Mouse (Mus musculus) CH12.LX (cell line): ENCODE results near the gene Hspb9. TPM values are rescaled to one million over a fixed set of nuclear protein-coding genes. Genes with fewer than 3 reads are reported as not detected.

Experiments used
- DNase-seq: peaks from one replicate; pipeline ENCODE4 v3.0.0-alpha.2; 2013; ENCODE audit errors: extremely low read depth
- H3K27ac ChIP-seq: 2 replicates; pipeline ENCODE4 v1.5.1; 2012; ENCODE audit warnings: low read depth, mild to moderate bottlenecking, control low read depth, moderate library complexity; ENCODE audit not compliant: insufficient read depth
- H3K27me3 ChIP-seq: replicated peaks from 2 replicates; pipeline ENCODE3; 2012; ENCODE audit warnings: inconsistent platforms
- H3K36me3 ChIP-seq, 2 experiments: replicated peaks in 1 of 2; 2 replicates each; pipeline versions ENCODE3 to v1.6.1; 2012; ENCODE audit warnings: inconsistent platforms in 1 of 2, low read length in 1 of 2, mild to moderate bottlenecking in 1 of 2, mixed read lengths in 1 of 2, moderate library complexity in 1 of 2; ENCODE audit not compliant: control insufficient read depth in 1 of 2, insufficient read depth in 1 of 2
- H3K4me1 ChIP-seq, 2 experiments: 2 replicates each; pipeline ENCODE4 v1.6.1; 2012; ENCODE audit warnings: inconsistent platforms in 1 of 2, moderate library complexity in 1 of 2; ENCODE audit not compliant: insufficient read depth in 2 of 2, control insufficient read depth in 1 of 2
- H3K4me2 ChIP-seq: 2 replicates; pipeline ENCODE4 v1.6.1; 2012; ENCODE audit warnings: low read depth, mild to moderate bottlenecking, control low read depth; ENCODE audit not compliant: poor library complexity, insufficient read depth, severe bottlenecking
- H3K4me3 ChIP-seq, 3 experiments: fragments of 150-350 bp in 1 of 3; sonication (generic) in 1 of 3; replicated peaks in 1 of 3; 2 replicates each; pipeline versions ENCODE3 to v1.5.1; 2011 to 2012; ENCODE audit warnings: low read depth in 2 of 3, low read length in 2 of 3, mild to moderate bottlenecking in 2 of 3, moderate library complexity in 2 of 3, control low read depth in 1 of 3, improper control_type of control experiment in 1 of 3, inconsistent platforms in 1 of 3, mixed read lengths in 1 of 3; ENCODE audit not compliant: poor library complexity in 1 of 3
- H3K79me2 ChIP-seq: replicated peaks from 2 replicates; pipeline ENCODE4 v1.6.1; 2012; ENCODE audit warnings: mild to moderate bottlenecking, moderate library complexity; ENCODE audit not compliant: control insufficient read depth, poor library complexity, insufficient read depth, severe bottlenecking; ENCODE audit errors: extremely low read depth
- H3K9ac ChIP-seq: 2 replicates; pipeline ENCODE4 v1.6.1; 2012; ENCODE audit warnings: low read depth, mild to moderate bottlenecking, control low read depth, moderate library complexity; ENCODE audit not compliant: insufficient read depth
- H3K9me3 ChIP-seq: replicated peaks from 2 replicates; pipeline ENCODE3; 2012; ENCODE audit warnings: low read length, inconsistent platforms, mixed read lengths
- BHLHE40 ChIP-seq: IDR thresholded peaks from 2 replicates; pipeline ENCODE4 v1.6.1; 2011; ENCODE audit warnings: mild to moderate bottlenecking, low read depth, low read length, improper control_type of control experiment
- CHD2 ChIP-seq: IDR thresholded peaks from 2 replicates; pipeline ENCODE4 v1.6.1; 2011; ENCODE audit warnings: low read length, improper control_type of control experiment
- GABPA ChIP-seq: IDR thresholded peaks from 2 replicates; pipeline ENCODE4 v1.6.1; 2012; ENCODE audit warnings: low read depth, low read length, improper control_type of control experiment, inconsistent platforms; ENCODE audit not compliant: insufficient replicate concordance
- IRF4 ChIP-seq: IDR thresholded peaks from 2 replicates; pipeline ENCODE4 v1.6.1; 2014; ENCODE audit warnings: low read depth, mild to moderate bottlenecking, inconsistent platforms, low read length, improper control_type of control experiment
- MXI1 ChIP-seq: IDR thresholded peaks from 2 replicates; pipeline ENCODE4 v1.6.1; 2011; ENCODE audit warnings: mild to moderate bottlenecking, low read depth, low read length, improper control_type of control experiment
- NRF1 ChIP-seq: IDR thresholded peaks from 2 replicates; pipeline ENCODE4 v1.6.1; 2014; ENCODE audit warnings: low read depth, mild to moderate bottlenecking, inconsistent platforms, low read length, improper control_type of control experiment, moderate library complexity
- PAX5 ChIP-seq: IDR thresholded peaks from 2 replicates; pipeline ENCODE4 v1.6.1; 2012; ENCODE audit warnings: low read length, inconsistent platforms, mixed read lengths
- POLR2AphosphoS2 ChIP-seq: IDR thresholded peaks from 2 replicates; pipeline ENCODE4 v1.6.1; 2011; ENCODE audit warnings: low read depth, low read length, improper control_type of control experiment
- RAD21 ChIP-seq: IDR thresholded peaks from 2 replicates; pipeline ENCODE4 v1.6.1; 2011; ENCODE audit warnings: low read depth, mild to moderate bottlenecking, low read length, improper control_type of control experiment, moderate library complexity
- RCOR1 ChIP-seq: conservative IDR thresholded peaks from 2 replicates; pipeline ENCODE4 v1.6.1; 2012; ENCODE audit warnings: low read depth, mild to moderate bottlenecking, inconsistent platforms, low read length, improper control_type of control experiment
- SIN3A ChIP-seq: IDR thresholded peaks from 2 replicates; pipeline ENCODE4 v1.6.1; 2012; ENCODE audit warnings: low read length, improper control_type of control experiment, inconsistent platforms
- SMC3 ChIP-seq: IDR thresholded peaks from 2 replicates; pipeline ENCODE4 v1.6.1; 2011; ENCODE audit warnings: low read depth, low read length, improper control_type of control experiment
- TBP ChIP-seq: conservative IDR thresholded peaks from 2 replicates; pipeline ENCODE4 v1.6.1; 2011; ENCODE audit warnings: low read depth, low read length, improper control_type of control experiment
- TCF12 ChIP-seq: IDR thresholded peaks from 2 replicates; pipeline ENCODE4 v1.6.1; 2014; ENCODE audit warnings: low read depth, mild to moderate bottlenecking, inconsistent platforms, low read length, improper control_type of control experiment
- USF1 ChIP-seq: IDR thresholded peaks from 2 replicates; pipeline ENCODE4 v1.6.1; 2014; ENCODE audit warnings: low read depth, mild to moderate bottlenecking, inconsistent platforms, low read length, improper control_type of control experiment
- USF2 ChIP-seq: conservative IDR thresholded peaks from 2 replicates; pipeline ENCODE4 v1.6.1; 2011; ENCODE audit warnings: low read depth, low read length, improper control_type of control experiment
- ZC3H11A ChIP-seq: IDR thresholded peaks from 2 replicates; pipeline ENCODE4 v1.6.1; 2012; ENCODE audit warnings: low read depth, mild to moderate bottlenecking, inconsistent platforms, low read length, improper control_type of control experiment
- ZKSCAN1 ChIP-seq: IDR thresholded peaks from 2 replicates; pipeline ENCODE4 v1.6.1; 2012; ENCODE audit warnings: low read depth, inconsistent platforms, low read length, improper control_type of control experiment, borderline replicate concordance
- dilution Hi-C: fragments of 300-500 bp; cut with MboI; formaldehyde crosslinking; loops from 2 replicates; pipeline ENCODE4 v1.14.3; 2020; ENCODE audit warnings: low sequenced_read_pairs; ENCODE audit not compliant: extremely low pct_unique_long_range_greater_than_20kb, extremely low pct_ligation_motif_present
- in situ Hi-C: fragments of 300-500 bp; cut with MboI; formaldehyde crosslinking; loops from 3 replicates; pipeline ENCODE4 v1.14.3; 2019; ENCODE audit warnings: low sequenced_read_pairs, low pct_ligation_motif_present, low pct_unique_long_range_greater_than_20kb, mixed read lengths
- polyA plus RNA-seq: library from polyadenylated mRNA; unstranded; fragments of >175 nt; gene quantifications from 2 replicates; pipeline ENCODE4 v1.2.1, GENCODE M21; 2012; ENCODE audit warnings: low read depth; ENCODE audit not compliant: insufficient read length
- total RNA-seq, 2 experiments: library from RNA; depleted of rRNA; stranded (reverse); fragments of 300-350 nt in 1 of 2; fragments of >200 nt in 1 of 2; gene quantifications; 2 replicates each; pipeline ENCODE4 v1.2.3; 2012 to 2014

Gene Hspb9
- total and polyA plus RNA-seq, 3 experiments: 0.54 TPM; not detected in 2

- H3K4me1 ChIP-seq: peaks cover 8 to 52% of the 10 kb centered on the region in 2 experiments
- DNase-seq: no peak
- in situ Hi-C loops: no loop called here
- no peaks in the 10 kb centered on the region for H3K9me3 ChIP-seq
- no peaks in the 10 kb centered on the region for H3K27me3 ChIP-seq
- H3K9ac ChIP-seq: no peak overlapping the region
- peaks cover 35% of the 10 kb centered on the region for H3K79me2 ChIP-seq
- no peak overlapping the region for H3K4me2 ChIP-seq
- no peak overlapping the region for H3K27ac ChIP-seq
- dilution Hi-C loops: no loop called here
- peaks cover 43 to 92% of the 10 kb centered on the region in 2 experiments for H3K36me3 ChIP-seq
- no peak overlapping the region for H3K4me3 ChIP-seq
- TF ChIP-seq SMC3: no peak
- no peak for TF ChIP-seq USF1
- no peak for TF ChIP-seq CHD2
- TF ChIP-seq RAD21: no peak
- no peak for TF ChIP-seq USF2
- TF ChIP-seq TCF12: no peak
- TF ChIP-seq SIN3A: no peak
- no peak for TF ChIP-seq POLR2AphosphoS2
- TF ChIP-seq NRF1: no peak
Observed at GRCm38 (mm10) chr11:100720345-100720744, 6.7 kb downstream of the Hspb9 start.

- Histone ChIP-seq H3K27ac (no peak overlapping the region), H3K4me2 (no peak overlapping the region), H3K4me3 (no peak overlapping the region), H3K9ac (no peak overlapping the region)
- in situ Hi-C loops: no loop called here
- TF ChIP-seq IRF4: no peak
- no peak for TF ChIP-seq RCOR1
- TF ChIP-seq USF2: no peak
- TF ChIP-seq TBP: no peak
- TF ChIP-seq GABPA: no peak
- TF ChIP-seq ZC3H11A: no peak
- no peak for TF ChIP-seq ZKSCAN1
- no peak for TF ChIP-seq SIN3A
- TF ChIP-seq PAX5: no peak
- no peak for TF ChIP-seq MXI1
- no peak for TF ChIP-seq BHLHE40
- TF ChIP-seq, all 38 proteins: peak for 0
- H3K4me1 ChIP-seq: peaks cover 8 to 60% of the 10 kb centered on the region in 2 experiments
- H3K79me2 ChIP-seq: peaks cover 41% of the 10 kb centered on the region
- no peak for DNase-seq
- no peaks in the 10 kb centered on the region for H3K9me3 ChIP-seq
- dilution Hi-C loops: no loop called here
- H3K27me3 ChIP-seq: no peaks in the 10 kb centered on the region
- H3K36me3 ChIP-seq: peaks cover 35 to 88% of the 10 kb centered on the region in 2 experiments
Observed at GRCm38 (mm10) chr11:100721254-100721653, 7.6 kb downstream of the Hspb9 start.
